In the genomic region with DNA sequence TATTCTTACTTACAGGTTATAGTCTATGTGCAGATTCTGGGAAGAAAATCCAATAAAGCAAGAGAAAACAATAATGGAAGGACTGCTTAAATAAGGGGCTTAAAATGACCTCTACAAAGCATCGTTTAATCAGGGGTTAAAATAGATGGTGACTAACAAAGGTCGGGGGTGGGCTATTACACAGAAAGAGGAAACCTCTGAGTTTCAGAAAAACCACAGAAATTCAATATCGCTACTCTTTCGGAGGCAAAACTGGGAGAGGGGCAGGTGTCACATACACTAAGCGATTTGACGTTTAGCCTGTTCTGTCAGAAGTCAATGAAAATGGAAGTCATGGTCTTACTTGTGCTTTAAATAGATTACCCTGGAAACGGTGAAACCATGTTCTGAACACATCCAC, we compare ENCODE assay signal across 18 mouse cellular contexts.
"Had no signal": no experiment of that assay in that cellular context is flagged by ENCODE, and none has a peak within 500 bp of the region (broad histone marks: within the 10 kb centered on the region; RNA-seq: fewer than 3 reads in every experiment).

No protein-coding gene starts in this region.

- H3K4me1 ChIP-seq: lung, embryonic 15.5 days; midbrain, embryonic 10.5 days; midbrain, embryonic 12.5 days; neural tube, embryonic 12.5 days; stomach, embryonic 15.5 days had no signal

- H3K9ac ChIP-seq: liver, embryonic 14.5 days; lung, embryonic 15.5 days; midbrain, embryonic 12.5 days; neural tube, embryonic 12.5 days; stomach, embryonic 15.5 days had no signal

- ATAC-seq: lung, postnatal 0 days; midbrain, embryonic 16.5 days had no signal

- H3K4me3 ChIP-seq: lung, embryonic 15.5 days; midbrain, embryonic 10.5 days; midbrain, embryonic 12.5 days; neural tube, embryonic 12.5 days; stomach, embryonic 15.5 days had no signal

- H3K36me3 ChIP-seq: lung, embryonic 15.5 days; midbrain, embryonic 10.5 days; midbrain, embryonic 12.5 days; neural tube, embryonic 12.5 days; stomach, embryonic 15.5 days had no signal

- DNase-seq: lung, adult 18-20 months; lung, postnatal 14 days; lung, postnatal 36 days; midbrain, embryonic 14.5 days; right cerebral cortex, postnatal 14 days; thymus, adult 2 months; thymus, postnatal 14 days; thymus, postnatal 36 days had no signal

- H3K27ac ChIP-seq: liver, embryonic 14.5 days; lung, embryonic 15.5 days; macrophage; midbrain, embryonic 10.5 days; midbrain, embryonic 12.5 days; neural tube, embryonic 12.5 days; stomach, embryonic 15.5 days; stomach, postnatal 0 days had no signal

- H3K4me2 ChIP-seq: lung, embryonic 15.5 days; midbrain, embryonic 12.5 days; neural tube, embryonic 12.5 days; stomach, embryonic 15.5 days had no signal

- H3K9me3 ChIP-seq: lung, embryonic 15.5 days; midbrain, embryonic 10.5 days; neural tube, embryonic 12.5 days; stomach, embryonic 15.5 days had no signal

- H3K27me3 ChIP-seq: lung, embryonic 15.5 days; midbrain, embryonic 12.5 days; neural tube, embryonic 12.5 days; stomach, embryonic 15.5 days had no signal
